Mouse (Mus musculus): ENCODE data around the gene Ly6g6d.

Ly6g6d gene

DNA sequence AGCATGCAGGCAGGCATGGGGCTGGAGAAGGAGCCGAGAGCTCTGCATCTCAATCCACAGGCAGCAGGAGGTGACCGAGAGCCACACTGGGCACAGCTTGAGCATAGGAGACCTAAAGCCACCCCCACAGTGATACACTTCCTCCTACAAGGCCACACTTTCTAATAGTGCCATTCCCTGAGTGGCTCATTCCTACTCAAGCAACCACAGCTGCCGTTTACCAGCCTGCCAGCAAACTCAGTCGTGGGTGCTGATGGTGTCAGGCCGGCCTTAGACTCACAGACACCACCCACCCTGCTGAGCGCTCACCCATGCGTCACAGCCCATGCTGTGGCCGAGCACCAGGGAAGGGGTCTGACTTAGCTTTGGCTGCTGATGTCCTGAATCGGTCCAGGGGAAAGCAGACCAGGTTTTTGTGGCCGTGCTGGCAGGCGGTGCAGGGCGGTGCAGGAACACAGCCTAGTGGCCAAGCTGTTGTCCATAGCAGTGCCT is 19.3 kb upstream of the Ly6g6d start:
- DNase-seq, result peak in 1 of 2 experiments; percentile 23

DNA sequence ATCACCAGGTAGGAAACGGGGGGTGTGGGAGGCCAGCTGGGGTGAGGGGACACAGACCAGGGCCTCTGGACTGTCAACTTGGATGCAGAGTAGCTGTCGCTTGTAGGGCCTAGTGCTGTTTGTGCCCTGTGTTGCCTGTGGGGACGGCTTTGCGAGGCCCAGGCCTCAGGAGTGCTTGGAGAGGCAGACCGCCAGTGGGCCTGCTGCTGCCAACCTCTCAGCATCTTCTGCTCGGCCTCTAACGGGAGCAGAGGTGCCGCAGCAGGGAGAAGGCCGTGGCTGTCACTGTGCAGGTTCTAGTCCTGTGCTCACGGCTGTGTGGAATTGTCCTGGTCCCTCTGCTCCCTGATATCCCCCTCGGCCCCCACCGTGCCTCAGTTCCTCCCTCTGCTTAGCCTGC is 18.7 kb upstream of the Ly6g6d start:
- no peak for DNase-seq

DNA sequence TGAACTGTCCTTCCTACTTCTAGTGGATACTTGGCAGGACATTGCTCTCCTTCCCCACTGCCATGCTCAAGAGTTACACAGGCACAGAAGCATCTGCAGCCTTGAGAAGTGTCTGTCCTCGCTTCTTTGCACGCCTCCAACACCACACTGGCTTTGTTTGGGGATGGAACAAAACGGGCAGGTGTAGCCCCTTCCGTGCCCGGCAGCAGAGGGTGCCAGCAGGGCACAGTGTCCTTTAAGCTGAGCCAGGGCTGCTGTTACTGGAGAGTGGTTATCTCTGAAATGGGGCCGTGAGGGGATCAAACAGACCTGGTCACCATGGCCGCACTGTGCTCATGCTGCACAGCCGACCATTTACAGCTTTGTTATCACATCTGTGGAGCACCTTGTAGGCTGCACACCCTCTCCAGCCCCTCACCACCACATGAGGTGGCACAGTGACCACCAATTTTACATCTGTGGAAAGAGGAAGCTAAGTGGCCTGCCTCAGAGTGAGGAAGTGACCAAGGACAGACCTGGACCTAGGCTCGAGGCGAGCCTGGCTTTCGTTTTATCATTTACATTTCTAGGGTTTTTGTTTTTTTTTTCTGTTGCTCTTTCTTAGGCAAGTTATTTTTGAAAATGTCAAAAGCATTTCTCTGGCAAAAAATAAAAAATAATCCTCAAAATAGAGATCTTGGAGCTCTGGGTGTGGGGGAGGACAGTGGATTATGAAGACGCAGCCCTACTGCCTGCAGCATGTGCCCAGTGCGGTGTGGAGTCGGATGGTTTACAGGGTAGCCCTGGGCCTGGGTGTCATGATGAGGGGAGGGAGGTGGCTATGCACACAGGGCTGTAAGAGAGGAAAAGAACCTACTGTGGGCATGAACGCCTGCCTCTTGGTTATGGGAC is 16.9 kb upstream of the Ly6g6d start:
- DNase-seq, result no peak

DNA sequence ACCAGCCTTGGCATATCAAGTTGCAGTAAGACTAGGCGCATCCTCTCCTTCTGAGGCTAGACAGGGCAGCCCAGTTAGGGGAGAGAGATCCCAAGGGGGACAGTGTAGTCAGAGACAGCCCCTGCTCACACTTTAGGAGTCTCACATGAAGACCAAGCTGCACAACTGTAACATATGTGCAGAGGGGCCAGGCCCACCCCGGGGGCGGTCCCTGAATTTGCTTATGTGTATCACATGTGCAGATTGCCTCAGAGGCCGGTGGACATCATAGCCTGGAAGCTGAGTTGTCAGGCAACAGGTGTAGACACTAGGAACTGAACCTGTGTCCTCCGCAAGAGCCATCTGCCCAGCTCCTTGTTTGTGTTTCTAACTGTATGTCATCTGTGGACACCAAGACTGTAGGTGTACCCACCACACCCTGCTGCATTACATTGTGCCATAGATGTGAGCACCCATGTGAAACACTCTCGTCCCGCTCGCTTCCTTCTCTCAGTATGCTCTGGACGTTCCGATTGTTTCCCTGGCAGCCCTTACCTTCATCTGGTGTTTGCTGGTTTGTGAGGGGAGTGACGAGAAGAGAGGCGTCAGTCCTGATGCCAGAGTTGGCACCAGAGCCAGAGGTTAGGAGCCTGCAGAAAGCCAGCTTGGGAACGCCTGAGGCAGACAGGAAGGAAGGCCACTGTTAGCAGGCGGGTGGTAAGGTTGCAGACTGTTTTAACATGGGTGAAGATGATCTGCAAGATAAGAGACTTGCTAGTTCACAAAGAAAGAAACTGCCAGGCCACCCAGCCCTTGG is 14.7 kb upstream of the Ly6g6d start:
- DNase-seq, result no peak

DNA sequence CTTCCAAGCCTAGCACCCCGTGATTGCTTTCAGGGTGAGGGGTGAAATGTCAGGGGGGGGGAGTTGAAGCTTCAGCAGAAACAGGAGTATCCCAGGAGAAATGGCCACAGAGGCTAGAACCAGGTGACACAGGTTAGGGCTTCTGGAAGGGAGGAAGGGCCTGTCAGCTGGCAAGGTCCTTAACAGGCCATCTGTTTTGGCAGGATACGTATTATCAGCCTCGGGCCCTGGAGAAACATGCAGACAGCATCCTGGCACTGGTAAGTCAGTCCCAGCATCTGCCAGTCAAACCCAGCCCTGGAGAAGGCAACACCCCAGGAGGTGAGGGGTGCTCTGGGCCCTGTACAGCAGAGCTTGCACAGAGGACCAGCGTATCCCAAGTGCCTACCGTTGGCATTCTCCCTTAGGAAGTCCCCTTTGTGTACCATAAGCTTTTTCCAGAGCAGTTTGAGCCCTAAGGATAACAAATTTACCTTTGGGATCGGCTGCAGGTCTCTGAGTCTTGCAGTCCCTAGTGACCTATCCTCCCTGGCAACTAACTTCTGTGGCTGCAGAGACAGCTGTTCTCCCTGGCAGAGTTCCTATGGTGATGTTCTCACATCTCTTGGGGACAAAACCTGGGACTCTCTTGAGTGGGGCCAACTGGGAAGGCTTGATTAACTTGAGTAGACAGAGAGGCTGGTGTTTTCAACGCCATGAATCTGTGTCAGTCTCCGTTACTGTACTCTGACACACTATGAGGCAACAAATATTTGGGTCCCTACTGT is 12.5 kb upstream of the Ly6g6d start:
- DNase-seq, result no peak

DNA sequence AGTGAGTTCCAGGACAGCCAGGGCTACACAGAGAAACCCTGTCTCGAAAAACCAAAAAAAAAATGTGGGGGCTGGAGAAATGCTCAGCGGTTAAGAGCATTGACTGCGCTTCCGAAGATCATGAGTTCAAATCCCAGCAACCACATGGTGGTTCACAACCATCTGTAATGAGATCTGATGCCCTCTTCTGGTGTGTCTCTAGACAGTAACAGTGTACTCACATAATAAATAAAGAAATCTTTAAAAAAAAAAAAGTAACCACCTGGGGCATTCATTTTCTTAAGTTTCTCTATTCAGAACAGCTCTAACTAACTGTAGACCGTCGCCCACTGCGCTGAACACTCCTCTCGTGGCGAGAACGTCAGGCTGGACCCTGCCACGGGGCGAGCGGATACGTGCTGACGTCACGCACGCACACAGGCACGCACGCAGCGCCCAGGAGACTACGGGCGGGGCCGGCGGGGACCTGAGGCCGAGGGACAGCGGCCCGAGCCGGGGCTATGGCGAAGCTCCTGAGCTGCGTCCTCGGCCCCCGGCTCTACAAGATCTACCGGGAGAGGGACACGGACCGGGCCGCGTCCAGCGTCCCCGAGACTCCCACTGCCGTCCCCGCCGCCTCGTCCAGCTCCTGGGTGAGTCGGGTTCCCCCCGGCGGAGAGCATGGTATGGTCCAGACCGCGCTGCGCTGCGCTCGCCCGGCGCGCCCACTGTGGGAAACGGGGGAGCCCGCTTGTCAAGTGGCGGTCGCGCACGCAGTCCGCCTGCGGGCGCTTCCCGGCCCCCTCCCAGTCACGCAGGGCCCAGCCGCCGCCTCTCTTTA is 11.2 kb upstream of the Ly6g6d start, which contains the start of gene Abhd16a:
Gene Abhd16a, plus strand, starts transcription at position 439 of the 820 bp plus-strand sequence.
- DNase-seq, result peak; percentile 93 to 96

DNA sequence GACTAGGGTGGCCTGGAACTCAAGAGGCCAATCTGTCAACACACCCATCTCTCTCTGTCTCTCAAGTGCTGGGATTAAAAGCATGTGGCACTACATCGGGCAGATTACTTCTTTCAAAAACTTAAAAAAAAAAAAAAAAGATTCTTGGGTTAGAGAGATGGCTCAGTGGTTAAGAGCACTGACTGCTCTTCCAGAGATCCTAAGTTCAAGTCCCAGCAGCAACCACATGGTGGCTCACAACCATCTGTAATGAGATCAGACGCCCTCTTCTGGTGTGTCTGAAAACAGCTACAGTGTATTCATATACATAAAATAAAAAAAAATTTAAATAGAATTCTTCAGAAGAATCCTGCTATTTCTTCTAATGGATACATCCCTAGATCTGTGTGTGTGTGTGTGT is 10.3 kb upstream of the Ly6g6d start:
- no peak for DNase-seq

DNA sequence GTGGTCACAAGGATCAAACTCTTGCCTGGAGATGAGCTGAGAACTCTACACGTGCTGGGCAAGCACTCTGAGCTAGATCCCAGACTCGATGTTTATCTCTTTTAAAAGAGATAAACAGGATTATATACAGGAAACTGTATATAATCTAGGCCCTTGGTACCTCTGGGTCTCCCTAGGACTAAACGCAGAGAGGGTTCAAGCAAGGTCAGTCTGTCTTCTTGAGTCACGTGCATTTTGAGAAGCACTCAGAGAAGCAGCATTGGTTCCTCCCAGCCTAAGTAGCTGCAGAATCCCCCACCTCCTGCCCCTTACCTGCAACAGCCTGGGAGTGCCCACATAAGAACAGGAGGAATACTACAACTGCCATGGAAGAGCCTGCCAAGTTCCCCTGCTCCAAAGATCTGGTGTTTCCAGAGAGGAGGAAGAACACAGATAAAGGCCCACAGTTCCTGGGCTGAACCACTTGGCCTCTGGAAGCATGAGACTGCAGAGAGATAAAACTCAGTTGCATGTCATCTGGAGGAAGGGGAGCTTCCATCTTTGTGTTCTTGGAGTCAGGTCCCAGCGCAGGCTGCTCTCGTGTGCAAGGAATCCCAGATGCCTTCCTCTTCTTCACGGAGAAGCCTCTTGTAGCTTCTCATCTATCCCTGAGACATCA is 7.5 kb upstream of the Ly6g6d start, which contains the start of gene Ly6g6f:
Gene Ly6g6f, minus strand, starts transcription at position 403 of the 658 bp plus-strand sequence.
- DNase-seq, result no peak

DNA sequence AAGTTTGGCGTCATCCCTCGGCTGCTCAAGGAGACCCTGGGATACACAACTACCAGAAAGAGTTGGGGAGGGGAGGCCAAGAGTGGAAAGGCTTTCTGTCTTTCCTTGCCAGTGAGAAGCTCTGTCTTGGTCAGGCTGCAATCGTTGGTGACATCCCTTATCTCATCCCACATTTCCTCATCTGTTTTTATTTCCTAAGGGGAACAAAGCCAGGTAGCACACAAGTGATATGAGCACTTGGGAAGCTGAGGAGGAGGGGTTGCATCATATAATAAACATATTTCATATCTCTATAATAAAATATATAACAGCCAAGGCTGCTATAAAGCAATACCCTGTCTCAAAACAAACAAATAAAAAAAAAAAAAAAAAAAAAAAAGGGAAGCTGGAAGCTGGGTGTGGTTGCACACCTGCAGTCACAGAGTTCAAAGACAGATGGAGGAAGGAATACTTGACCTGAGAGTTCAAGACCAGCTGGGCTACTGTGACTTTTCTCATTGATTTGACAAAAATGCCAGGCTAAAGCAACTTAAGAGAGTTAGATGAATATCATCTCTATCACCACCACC is 6.1 kb upstream of the Ly6g6d start:
- no peak for DNase-seq

DNA sequence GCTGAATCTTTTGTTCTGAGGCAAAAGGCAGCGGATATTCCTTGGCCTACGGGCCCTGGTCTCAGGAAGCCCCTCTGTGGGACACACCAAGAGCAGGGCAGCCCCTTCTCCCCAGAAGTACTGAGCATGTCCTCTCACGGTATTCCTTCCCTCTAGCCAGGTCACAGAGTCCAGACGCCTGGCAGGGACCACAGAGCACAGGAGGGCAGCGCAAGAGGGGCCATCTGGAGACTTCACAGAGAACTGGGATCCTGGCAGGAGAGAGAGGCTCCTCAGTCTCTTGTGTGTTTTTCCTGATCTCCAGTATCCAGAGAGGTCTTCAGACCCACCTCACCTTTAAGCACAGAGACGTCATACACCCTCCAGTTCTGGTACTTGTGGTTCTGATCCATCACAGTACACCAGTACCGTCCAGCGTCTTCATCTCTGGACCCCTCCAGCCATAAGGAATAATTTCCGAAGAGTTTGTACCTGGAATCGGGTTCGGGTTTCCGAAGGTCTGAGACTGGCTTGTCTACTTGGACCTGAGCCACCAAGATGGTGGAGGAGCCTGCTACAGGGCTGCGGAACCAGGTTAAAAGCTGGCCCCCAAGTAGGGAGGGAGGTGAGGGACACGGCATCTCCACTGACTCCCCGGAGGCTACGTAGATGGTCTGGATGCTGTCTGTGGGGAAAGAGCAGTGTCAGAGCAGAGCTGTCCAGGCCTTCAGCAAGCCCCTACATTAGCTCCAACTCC is 5.1 kb upstream of the Ly6g6d start:
- DNase-seq, result no peak

DNA sequence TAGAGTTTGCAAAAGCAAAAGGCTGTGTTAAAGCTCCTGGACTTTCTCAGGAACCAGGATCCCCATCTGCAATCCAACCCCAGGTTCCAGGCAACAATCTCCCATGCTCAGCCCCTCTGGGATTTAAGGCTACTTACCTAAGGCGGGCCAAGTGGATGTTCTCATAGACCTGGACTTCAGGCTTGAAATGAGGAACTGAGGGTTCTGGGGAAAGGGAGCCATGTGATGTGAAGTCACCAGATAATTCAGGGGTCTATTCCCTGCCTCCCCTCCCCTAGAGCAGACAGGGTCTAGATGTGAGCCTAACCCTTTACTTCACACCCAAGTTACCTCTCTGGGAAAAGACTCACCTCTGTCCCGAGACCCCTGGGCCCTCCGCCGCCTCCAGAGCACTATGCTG is 2.8 kb upstream of the Ly6g6d start:
- DNase-seq, result no peak

DNA sequence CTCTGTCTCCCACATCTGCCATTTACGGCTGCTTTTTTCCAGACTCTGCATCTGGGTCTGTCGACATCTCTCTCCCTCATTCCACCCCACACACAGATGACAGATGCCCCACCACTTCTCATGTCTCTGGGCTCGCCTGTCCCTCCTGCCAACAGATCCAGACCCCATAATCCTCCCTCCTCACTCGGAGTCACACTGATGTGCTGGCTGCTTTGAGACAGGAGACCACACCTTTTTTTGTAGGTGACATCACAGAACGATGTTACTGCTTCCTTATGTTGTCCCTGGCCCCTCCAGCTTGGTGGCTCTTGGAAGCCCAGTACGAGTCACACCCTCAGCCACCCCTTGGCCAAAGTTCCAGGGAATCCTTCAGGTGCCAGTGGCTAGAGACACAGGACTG is 2.4 kb upstream of the Ly6g6d start:
- no peak for DNase-seq

DNA sequence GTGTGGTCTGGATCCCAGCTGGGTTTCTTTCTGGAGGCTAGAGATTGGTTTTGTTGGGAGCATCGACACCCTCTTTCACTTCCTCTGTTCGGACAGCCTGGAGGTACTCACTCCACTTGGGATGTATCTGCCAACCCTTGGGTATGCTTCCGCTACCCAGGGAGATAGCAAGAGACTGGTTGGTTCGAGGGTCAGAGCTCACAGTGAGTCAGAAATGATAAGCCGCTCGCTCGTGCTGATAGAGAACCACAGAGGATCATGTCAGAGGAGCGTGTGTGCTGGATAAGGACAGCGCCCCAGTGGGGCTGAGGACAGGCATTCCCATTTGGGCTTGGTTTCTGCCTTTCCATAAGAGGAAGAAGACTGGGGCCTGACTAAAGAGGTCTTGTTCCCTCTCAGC is 1.9 kb upstream of the Ly6g6d start:
- DNase-seq, result no peak

DNA sequence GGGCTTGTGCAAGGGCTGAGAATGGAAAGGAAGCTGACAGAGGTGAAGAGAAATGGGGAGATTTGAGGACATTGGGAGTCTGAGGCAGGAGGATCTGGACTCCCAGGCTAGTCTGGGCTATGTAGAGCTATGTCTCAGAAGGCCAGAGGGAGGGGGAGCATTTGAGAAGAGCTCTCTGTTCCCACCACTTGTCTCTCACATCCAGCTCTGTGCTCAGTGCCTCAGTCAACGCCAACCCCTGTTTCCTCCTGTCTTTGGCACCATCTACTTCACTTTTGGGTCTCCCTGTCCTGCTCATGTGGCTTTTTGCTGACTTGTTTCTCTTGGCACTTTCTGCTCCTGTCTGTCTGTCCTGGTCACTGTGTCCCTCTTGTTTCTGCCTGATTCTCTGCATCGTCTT is 580 bp downstream of the Ly6g6d start:
- no peak for DNase-seq

DNA sequence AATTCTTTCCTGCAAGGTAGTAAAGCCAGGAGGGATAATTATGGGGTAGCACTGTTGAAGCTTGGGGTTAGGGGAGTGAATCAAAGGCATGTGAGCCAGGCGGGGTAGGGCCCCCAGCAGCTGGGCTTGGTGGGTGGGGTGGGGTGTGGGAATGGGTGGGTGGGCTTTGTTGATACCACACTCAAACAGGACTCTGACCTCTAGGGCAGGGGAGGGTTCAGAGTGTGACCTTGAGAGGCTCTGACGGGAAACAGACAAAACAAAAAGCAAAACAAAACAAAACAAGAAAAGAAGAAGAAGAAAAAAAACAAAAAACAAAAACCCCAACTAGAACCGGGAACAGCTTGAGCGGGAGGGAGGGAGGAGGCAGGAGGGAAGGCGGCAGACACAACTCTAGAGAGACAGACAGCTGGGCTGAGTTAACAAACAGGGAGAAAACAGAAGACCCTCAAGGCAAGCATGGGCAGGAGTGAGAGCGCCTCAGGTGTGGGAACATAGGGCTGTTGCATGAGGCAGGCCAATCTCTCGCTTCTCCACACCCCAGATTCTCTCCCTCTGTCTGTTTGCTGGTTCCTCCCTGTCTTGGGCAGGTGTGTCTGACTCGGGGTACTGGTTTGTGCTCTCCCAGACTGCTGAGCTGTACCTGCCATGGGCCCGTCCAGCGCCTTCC is 1.2 kb downstream of the Ly6g6d start, which contains the start of gene Ly6g6e:
Gene Ly6g6e, plus strand, starts transcription at position 396 of the 670 bp plus-strand sequence.
- no peak for DNase-seq

DNA sequence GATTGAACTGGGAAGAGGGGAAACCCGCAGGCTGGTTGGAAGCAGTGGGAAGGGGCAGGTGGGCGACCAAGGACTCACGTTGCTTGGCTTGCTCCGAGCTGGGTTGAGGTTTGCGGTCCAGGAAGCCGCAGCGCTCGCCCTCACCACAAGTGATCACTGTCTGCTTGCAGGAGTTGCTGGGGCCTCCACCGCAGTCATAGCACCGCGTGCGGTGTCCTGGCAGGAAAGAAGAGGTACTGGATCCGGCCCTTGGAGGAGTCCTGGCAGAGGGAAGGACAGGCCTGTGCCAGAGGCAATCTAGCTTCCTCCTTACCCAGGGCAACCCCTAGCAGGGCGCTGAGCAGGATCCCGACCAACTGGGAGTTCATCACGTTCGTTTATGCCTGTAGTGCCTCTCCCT is 3.8 kb downstream of the Ly6g6d start:
- peak; percentile 37 to 56 for DNase-seq

DNA sequence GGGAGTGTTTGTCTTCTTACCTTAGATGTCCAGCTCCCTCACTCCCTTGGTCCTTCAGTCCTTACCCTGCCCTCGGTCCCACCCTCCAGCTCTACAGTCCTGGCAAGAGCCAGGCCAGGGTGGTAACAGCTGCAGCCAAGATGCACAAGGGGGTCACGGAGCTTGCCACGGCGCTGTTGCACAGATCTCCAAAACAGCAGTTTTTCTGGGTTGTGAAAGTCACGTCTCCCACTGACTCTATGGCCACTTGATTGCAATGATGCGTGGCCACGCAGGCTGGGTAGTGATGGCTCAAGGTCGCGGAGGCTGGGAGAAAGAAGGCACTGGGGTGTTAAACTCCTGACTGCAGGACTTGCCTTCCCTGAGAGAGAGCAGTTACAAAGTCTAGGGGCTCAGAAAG is 6.4 kb downstream of the Ly6g6d start:
- peak in 1 of 2 experiments; percentile 32 for DNase-seq

DNA sequence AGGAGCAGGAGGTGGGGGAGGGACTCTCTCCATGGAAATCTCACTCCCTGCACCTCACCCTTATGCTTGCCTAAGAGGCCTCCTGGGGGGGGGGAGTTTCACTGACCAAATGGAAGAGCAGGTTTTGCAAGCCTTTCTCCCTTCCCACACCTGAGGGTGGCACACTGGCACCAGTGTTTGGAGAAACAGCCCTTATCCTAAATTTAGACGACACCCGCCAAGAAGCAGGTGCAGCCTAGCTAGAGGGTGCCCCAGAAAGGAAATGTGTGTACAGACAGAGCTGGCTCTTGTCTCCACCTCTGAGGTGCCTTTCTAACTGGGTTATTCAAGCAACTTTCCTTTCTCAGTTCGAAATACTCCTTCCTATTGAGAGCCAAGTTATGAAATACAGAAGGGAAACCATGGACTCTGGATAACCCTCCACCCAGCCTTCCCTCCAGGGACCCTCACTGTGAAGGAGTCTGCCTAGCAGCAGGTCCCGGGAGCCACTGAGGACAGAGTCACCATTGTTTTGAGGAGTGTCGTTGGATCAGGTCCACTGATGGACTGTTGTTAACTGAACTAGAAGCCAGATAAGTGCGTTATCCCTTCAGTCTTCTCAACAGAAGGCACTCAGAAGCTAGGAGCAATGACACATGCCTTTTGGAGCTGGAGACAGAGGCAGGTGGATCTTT is 7.2 kb downstream of the Ly6g6d start:
- peak; percentile 60 to 79 for DNase-seq

Data from thymus, postnatal 36 days (tissue).